ENCODE assay signal across 8 mouse cellular contexts in genomic region chr7:70117930-70118922, GRCm38 (mm10).
DNase-seq lines count a peak whose midpoint lies in the region; ATAC-seq and TF ChIP-seq lines count a peak whose summit lies in the region.

No protein-coding gene starts in this region.

- no peaks in the 10 kb centered on the region for H3K27me3 ChIP-seq in kidney, adult 2 months (replicated peaks; ENCODE audit: control insufficient read depth, insufficient read depth, low read length)
- no peaks in the 10 kb centered on the region for H3K27me3 ChIP-seq in embryonic facial prominence, embryonic 11.5 days (ENCODE audit: control insufficient read depth, insufficient read depth, low read length)
- peaks cover 13% of the 10 kb centered on the region for H3K27me3 ChIP-seq in hindbrain, embryonic 16.5 days (replicated peaks; ENCODE audit: control insufficient read depth, insufficient read depth, low read length)
- H3K27me3 ChIP-seq in liver, postnatal 0 days (ENCODE audit: insufficient read depth, low read length): peaks cover 4% of the 10 kb centered on the region; the same call in 1 of the 2 replicates
- no peaks in the 10 kb centered on the region for H3K27me3 ChIP-seq in stomach, postnatal 0 days (ENCODE audit: control insufficient read depth, insufficient read depth, low read length)

- no peak; the same call in 1 of the 2 replicates for ATAC-seq in embryonic facial prominence, embryonic 11.5 days (replicated peaks; ENCODE audit: insufficient number of reproducible peaks, low FRiP score, low TSS enrichment, low read depth)
- ATAC-seq in hindbrain, embryonic 16.5 days: peak; percentile 85
- no peak for ATAC-seq in liver, postnatal 0 days
- ATAC-seq in stomach, postnatal 0 days (ENCODE audit: low FRiP score, low TSS enrichment): no peak
- no peak for ATAC-seq in monocyte, adult 5-6 weeks (replicated peaks; ENCODE audit: insufficient number of reproducible peaks, low FRiP score, low TSS enrichment, poor library complexity, severe bottlenecking)

- DNase-seq in kidney, adult 2 months: peak; percentile 2
- DNase-seq in kidney, adult 9 months: no peak
- DNase-seq in embryonic facial prominence, embryonic 11.5 days (ENCODE audit: low spot score): peak; percentile 55
- no peak for DNase-seq in liver, postnatal 0 days
- no peak for DNase-seq in stomach, postnatal 0 days (ENCODE audit: low spot score)
- DNase-seq in adrenal gland, postnatal 25 days: no peak

- no peak for TF ChIP-seq POLR2A in kidney, adult 2 months (IDR thresholded peaks at IDR 0.05; ENCODE audit: low read depth, low read length)

- no peaks in the 10 kb centered on the region for H3K9me3 ChIP-seq in embryonic facial prominence, embryonic 11.5 days (replicated peaks; ENCODE audit: control insufficient read depth, low read length)
- H3K9me3 ChIP-seq in hindbrain, embryonic 16.5 days (ENCODE audit: control insufficient read depth, low read length): no peaks in the 10 kb centered on the region
- no peaks in the 10 kb centered on the region for H3K9me3 ChIP-seq in liver, postnatal 0 days (ENCODE audit: low read length)
- no peaks in the 10 kb centered on the region for H3K9me3 ChIP-seq in stomach, postnatal 0 days (ENCODE audit: control insufficient read depth, low read length)

- peak overlapping the region; percentile 42 for H3K9ac ChIP-seq in embryonic facial prominence, embryonic 11.5 days (replicated peaks; ENCODE audit: low read length)
- H3K9ac ChIP-seq in hindbrain, embryonic 16.5 days (ENCODE audit: low read depth, low read length): peak overlapping the region; percentile 54
- no peak overlapping the region for H3K9ac ChIP-seq in liver, postnatal 0 days (replicated peaks)
- no peak overlapping the region; the same call in 1 of the 2 replicates for H3K9ac ChIP-seq in stomach, postnatal 0 days (ENCODE audit: low read length)

- TF ChIP-seq EP300 in liver, postnatal 0 days (IDR thresholded peaks at IDR 0.05; ENCODE audit: low read depth): no peak
- TF ChIP-seq EP300 in stomach, postnatal 0 days (optimal IDR thresholded peaks at IDR 0.05): no peak

- 0 out of 2 replicates have a peak, but pooled peaks cover 2% of the 10 kb centered on the region for H3K4me1 ChIP-seq in kidney, adult 2 months (ENCODE audit: control insufficient read depth, insufficient read depth, low read length)
- H3K4me1 ChIP-seq in embryonic facial prominence, embryonic 11.5 days (ENCODE audit: control insufficient read depth, insufficient read depth, low read length): no peaks in the 10 kb centered on the region
- H3K4me1 ChIP-seq in hindbrain, embryonic 16.5 days (ENCODE audit: control insufficient read depth, insufficient read depth, low read depth, low read length): peaks cover 9% of the 10 kb centered on the region
- no peaks in the 10 kb centered on the region for H3K4me1 ChIP-seq in liver, postnatal 0 days (ENCODE audit: insufficient read depth)
- H3K4me1 ChIP-seq in stomach, postnatal 0 days (replicated peaks; ENCODE audit: control insufficient read depth, insufficient read depth): no peaks in the 10 kb centered on the region

- H3K4me2 ChIP-seq in embryonic facial prominence, embryonic 11.5 days (ENCODE audit: low read depth, low read length): peak overlapping the region; percentile 60
- peak overlapping the region; percentile 81 for H3K4me2 ChIP-seq in hindbrain, embryonic 16.5 days (ENCODE audit: low read length)
- peak overlapping the region; percentile 51 for H3K4me2 ChIP-seq in liver, postnatal 0 days (ENCODE audit: low read depth, low read length)
- H3K4me2 ChIP-seq in stomach, postnatal 0 days (replicated peaks; ENCODE audit: low read depth): peak overlapping the region; percentile 50

- H3K36me3 ChIP-seq in kidney, adult 2 months (ENCODE audit: control insufficient read depth, insufficient read depth, low read length): no peaks in the 10 kb centered on the region
- H3K36me3 ChIP-seq in embryonic facial prominence, embryonic 11.5 days (replicated peaks; ENCODE audit: control insufficient read depth, insufficient read depth, low read depth, low read length): no peaks in the 10 kb centered on the region
- H3K36me3 ChIP-seq in hindbrain, embryonic 16.5 days (ENCODE audit: control insufficient read depth, insufficient read depth, low read length): no peaks in the 10 kb centered on the region
- no peaks in the 10 kb centered on the region for H3K36me3 ChIP-seq in liver, postnatal 0 days (replicated peaks; ENCODE audit: insufficient read depth, low read length)
- H3K36me3 ChIP-seq in stomach, postnatal 0 days (ENCODE audit: control insufficient read depth, insufficient read depth, low read length): no peaks in the 10 kb centered on the region

- H3K27ac ChIP-seq in kidney, adult 2 months (ENCODE audit: insufficient read depth, low read depth, low read length): no peak overlapping the region
- H3K27ac ChIP-seq in embryonic facial prominence, embryonic 11.5 days (replicated peaks; ENCODE audit: low read depth, low read length): no peak overlapping the region
- H3K27ac ChIP-seq in hindbrain, embryonic 16.5 days (ENCODE audit: low read depth, low read length): no peak overlapping the region; the same call in 1 of the 2 replicates
- no peak overlapping the region for H3K27ac ChIP-seq in liver, postnatal 0 days (ENCODE audit: low read depth)
- H3K27ac ChIP-seq in stomach, postnatal 0 days (replicated peaks): no peak overlapping the region

- 14% methylated on average over 21 of the region's 21 CpGs for WGBS in kidney, adult 2 months
- WGBS in embryonic facial prominence, embryonic 11.5 days: 15% methylated on average over 21 of the region's 21 CpGs
- 5% methylated on average over 21 of the region's 21 CpGs for WGBS in hindbrain, embryonic 16.5 days
- WGBS in liver, postnatal 0 days (ENCODE audit: insufficient replicate concordance): 17% methylated on average over 21 of the region's 21 CpGs
- 18% methylated on average over 21 of the region's 21 CpGs for WGBS in stomach, postnatal 0 days

- TF ChIP-seq CTCF in kidney, adult 2 months (conservative IDR thresholded peaks at IDR 0.05; ENCODE audit: insufficient read depth, insufficient read length, low read depth, low read length): no peak
- no peak for TF ChIP-seq CTCF in liver, postnatal 0 days (IDR thresholded peaks at IDR 0.05; ENCODE audit: low read depth)
- TF ChIP-seq CTCF in stomach, postnatal 0 days (IDR thresholded peaks at IDR 0.05; ENCODE audit: low read depth): peak; percentile 35

- H3K4me3 ChIP-seq in kidney, adult 2 months (ENCODE audit: insufficient read depth, low read depth, low read length): peak overlapping the region; percentile 22; the same call in 1 of the 2 replicates
- peak overlapping the region; percentile 27 for H3K4me3 ChIP-seq in embryonic facial prominence, embryonic 11.5 days (ENCODE audit: low read depth, low read length)
- peak overlapping the region; percentile 41 for H3K4me3 ChIP-seq in hindbrain, embryonic 16.5 days (ENCODE audit: low read length)
- H3K4me3 ChIP-seq in liver, postnatal 0 days (ENCODE audit: low read depth, low read length): no peak overlapping the region
- peak overlapping the region; percentile 36 for H3K4me3 ChIP-seq in stomach, postnatal 0 days (ENCODE audit: low read depth, low read length)

Comparison
In these comparisons a context has a peak if more than half of its experiments do, and no peak if none do; other contexts are left out.
1. DNase-seq: peak in kidney, adult 2 months (single experiment) and embryonic facial prominence, embryonic 11.5 days (single experiment); none in kidney, adult 9 months (single experiment), liver, postnatal 0 days (single experiment), stomach, postnatal 0 days (single experiment) and adrenal gland, postnatal 25 days (single experiment).
2. H3K9ac ChIP-seq: peak in embryonic facial prominence, embryonic 11.5 days (single experiment) and hindbrain, embryonic 16.5 days (single experiment); none in liver, postnatal 0 days (single experiment) and stomach, postnatal 0 days (single experiment).
3. Peak in every context shown above with its lines, with median percentiles within 50 percentile points of each other: H3K4me2 ChIP-seq.